Mouse (Mus musculus) liver, embryonic 14.5 days (tissue): Measurements from ENCODE around the gene Gfi1.

ENCODE experiments used
- CTCF ChIP-seq: IDR thresholded peaks from 2 replicates; pipeline ENCODE4 v1.5.1; 2016; ENCODE audit warnings: antibody characterized with exemption, low read depth, control low read depth
- EP300 ChIP-seq: IDR thresholded peaks from 2 replicates; pipeline ENCODE4 v1.6.1; 2016; ENCODE audit warnings: antibody characterized with exemption, low read depth

DNA sequence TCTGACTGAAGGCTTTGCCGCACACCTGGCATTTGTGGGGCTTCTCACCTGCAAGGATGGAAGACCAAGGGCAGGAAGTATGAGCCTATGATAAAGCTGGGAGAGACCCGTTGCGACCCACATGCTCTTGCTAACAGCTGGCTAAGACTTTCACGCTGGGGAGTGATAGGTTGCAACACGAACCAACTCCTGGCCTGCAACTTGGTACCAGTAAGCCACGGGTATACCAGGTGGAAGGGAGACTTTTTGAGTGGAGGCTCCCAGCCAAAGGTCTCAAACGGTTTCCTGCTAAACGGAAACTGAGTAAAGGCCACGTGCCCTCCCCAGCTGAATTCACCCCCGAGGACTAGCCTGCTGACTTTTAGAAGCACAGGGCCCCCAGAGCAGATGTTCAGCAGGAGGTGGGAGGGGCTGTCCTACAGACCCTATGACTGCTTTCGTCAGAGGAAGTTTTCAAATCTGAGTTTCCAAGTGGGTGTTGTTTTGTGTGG, 7.9 kb downstream of the Gfi1 start:
- TF ChIP-seq CTCF (no peak), EP300 (no peak)
